Comparison of ENCODE assay signal across 11 mouse cellular contexts in genomic region chr5:144278374-144278960, GRCm38 (mm10).
"Had no signal": no experiment of that assay in that cellular context is flagged by ENCODE, and none has a peak within 500 bp of the region (broad histone marks: within the 10 kb centered on the region; RNA-seq: fewer than 3 reads in every experiment).

No protein-coding gene starts in this region.

- H3K4me1 ChIP-seq: limb, embryonic 13.5 days had no signal

- H3K27me3 ChIP-seq: limb, embryonic 13.5 days; neural tube, embryonic 13.5 days had no signal

- H3K9ac ChIP-seq: limb, embryonic 13.5 days; neural tube, embryonic 13.5 days had no signal

- H3K9me3 ChIP-seq: limb, embryonic 13.5 days; neural tube, embryonic 13.5 days had no signal

- H3K27ac ChIP-seq: kidney, postnatal 0 days; layer of hippocampus, adult 2 months; limb, embryonic 13.5 days; neural tube, embryonic 13.5 days had no signal

- H3K4me2 ChIP-seq: limb, embryonic 13.5 days; liver, embryonic 11.5 days; neural tube, embryonic 13.5 days had no signal

- DNase-seq: kidney, adult 11 months; kidney, adult 9 months; kidney, postnatal 4 days; left cerebral cortex, postnatal 4 days; midbrain, embryonic 14.5 days; right cerebral cortex, postnatal 14 days had no signal

- H3K4me3 ChIP-seq: layer of hippocampus, adult 2 months; limb, embryonic 13.5 days; neural tube, embryonic 13.5 days had no signal
